Mouse (Mus musculus) CD4-positive, CD25-positive, alpha-beta regulatory T cell, adult 4 months (primary cell): Measurements from ENCODE around the gene Slc8b1. TPM values are rescaled to one million over a fixed set of nuclear protein-coding genes. Genes with fewer than 3 reads are reported as not detected.
"Not testable (repeated sequence)": the region's sequence is repeated elsewhere in the genome, so short reads cannot be mapped to it uniquely, and the experiment has no call there.

Source experiments
- ATAC-seq: one replicate; pipeline ENCODE4 v1.8.0; 2017
- polyA plus RNA-seq, 2 experiments: library from polyadenylated mRNA; unstranded; fragments of 100-300 nt; shearing (Covaris generic); gene quantifications; one replicate each; pipeline ENCODE4 v1.2.1; 2017

The Slc8b1 gene
- polyA plus RNA-seq, 2 experiments from 2014 or later = 6.4 to 11.7 TPM

DNA sequence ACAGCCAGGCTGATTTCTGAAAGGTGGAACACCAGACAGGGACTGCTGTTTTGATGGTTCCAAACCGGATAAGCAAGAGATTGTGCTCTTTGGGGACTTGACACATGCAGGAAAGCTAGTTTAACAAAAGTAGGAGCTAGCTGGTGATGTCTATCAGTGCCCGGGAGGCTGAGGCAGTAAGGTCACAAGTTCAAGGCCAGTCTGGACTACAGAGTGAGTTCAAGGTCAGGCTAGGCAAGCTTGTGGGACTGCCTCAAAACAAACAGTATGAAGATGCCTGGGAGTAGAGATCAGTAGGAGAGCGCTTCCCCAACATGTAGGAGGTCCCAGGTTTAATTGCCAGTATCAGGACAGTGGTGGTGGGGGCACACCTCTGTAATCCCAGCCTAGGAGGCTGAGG, 13.9 kb upstream of the Slc8b1 start:
- no peak for ATAC-seq

DNA sequence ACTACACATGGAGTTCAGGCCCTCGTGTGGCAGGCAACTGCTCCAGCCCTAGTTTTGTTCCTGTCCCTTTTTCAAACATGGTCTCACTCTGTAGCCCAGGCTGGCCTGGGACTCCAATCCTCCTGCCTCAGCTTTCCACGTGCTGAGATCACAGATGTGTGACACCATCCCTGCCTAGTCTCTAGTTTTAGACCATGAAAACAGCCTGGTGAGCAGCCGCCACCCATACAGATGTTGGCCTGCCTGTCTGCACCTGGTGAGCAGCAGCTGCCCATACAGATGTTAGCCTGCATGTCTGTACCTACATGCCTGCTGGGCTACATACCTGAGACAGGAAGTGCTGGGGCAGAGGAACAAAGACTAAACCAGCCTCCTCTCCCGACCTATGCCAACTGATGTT, 11.8 kb upstream of the Slc8b1 start:
- ATAC-seq = no peak

DNA sequence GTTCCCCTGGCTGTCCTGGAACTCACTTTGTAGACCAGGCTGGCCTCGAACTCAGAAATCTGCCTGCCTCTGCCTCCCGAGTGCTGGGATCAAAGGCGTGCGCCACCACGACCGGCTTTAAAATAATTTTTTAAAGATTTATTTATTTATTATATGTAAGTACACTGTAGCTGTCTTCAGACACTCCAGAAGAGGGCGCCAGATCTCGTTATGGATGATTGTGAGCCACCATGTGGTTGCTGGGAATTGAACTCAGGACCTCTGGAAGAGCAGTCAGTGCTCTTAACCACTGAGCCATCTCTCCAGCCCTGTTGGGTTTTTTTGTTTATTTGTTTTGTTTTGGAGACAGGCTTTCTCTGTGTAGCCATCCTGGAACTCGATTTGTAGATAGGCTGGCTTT, 10.4 kb upstream of the Slc8b1 start:
- ATAC-seq = not testable (repeated sequence)

DNA sequence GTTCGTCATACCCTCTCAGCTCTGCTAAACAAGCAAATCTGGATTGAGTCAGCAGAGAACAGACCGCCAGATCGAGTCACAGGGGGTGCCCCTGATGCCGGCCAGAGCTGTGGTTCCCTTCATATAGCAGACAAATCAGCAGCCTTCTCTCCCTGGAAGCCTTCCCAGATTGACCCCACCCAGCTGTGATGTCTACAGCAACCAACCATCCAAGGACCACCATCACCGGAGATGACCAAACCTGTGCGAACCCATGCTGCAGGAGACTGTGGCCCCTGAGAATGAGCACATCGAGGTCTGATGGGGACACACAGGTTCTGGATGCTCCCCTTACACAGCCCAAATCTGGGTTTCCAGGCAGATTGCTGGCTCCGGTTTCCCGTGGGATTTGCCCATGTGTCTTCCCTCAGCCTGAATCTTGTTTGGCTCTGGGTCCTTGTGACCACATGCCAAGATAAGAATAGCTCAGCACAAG, 8.8 kb upstream of the Slc8b1 start:
- no peak for ATAC-seq

DNA sequence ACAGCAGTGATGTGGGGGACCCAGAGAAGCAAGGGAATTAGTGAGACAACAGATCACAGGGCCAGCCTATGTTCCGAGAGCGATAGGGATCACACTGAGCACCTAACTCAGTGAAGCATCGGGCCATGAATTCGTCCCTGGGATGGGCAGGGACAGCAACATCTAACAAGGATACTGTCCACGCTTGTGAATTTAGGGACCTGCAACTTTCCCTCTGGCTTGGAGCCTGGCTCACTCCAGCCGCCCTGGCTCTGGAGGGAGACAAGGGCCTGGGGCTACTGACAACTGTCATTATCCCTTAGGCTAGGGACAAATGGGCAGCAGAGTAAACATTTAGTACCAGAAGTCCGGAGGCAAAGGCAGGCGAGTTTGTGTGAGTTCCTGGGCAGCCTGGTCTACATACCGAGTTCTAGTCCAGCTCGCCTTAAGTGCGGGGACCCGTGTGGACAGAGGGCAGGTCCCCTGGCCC, 8.3 kb upstream of the Slc8b1 start:
- ATAC-seq = no peak

DNA sequence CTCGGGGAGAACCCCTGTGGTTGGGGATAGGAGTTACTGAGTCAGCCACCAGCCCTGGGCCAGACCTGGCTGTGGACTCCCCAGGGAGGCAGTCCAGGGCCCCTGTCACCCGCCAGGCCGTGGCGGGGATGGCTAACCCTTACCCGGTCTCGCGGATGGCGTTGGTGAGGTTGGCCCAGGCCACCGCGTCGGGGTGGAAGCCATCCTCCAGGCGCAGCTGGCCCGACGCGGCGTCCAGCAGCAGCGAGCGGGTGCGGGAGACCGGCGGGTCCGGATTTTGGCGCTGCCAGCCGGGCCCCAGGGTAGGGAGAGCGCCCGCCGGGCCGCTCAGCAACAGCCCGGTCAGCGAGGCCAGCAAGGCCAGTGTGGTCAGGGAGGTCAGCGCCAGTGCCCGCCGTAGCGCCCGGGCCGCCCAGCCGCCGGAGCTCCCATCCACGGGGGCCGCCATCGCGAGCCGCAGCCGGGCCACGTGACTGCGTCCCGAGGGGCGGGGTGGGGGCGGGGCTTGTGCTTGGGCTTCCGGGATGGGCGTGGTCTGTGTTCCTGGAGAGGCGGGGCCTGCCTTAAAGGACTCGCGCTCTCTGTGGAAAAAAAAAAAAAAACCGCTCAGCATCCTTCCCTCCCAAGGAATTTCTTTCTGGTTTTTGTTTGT, 7.7 kb upstream of the Slc8b1 start, which contains the start of gene Plbd2:
Gene Plbd2, minus strand, starts transcription at position 482 of the 652 bp plus-strand sequence.
- peak; percentile 84 for ATAC-seq

DNA sequence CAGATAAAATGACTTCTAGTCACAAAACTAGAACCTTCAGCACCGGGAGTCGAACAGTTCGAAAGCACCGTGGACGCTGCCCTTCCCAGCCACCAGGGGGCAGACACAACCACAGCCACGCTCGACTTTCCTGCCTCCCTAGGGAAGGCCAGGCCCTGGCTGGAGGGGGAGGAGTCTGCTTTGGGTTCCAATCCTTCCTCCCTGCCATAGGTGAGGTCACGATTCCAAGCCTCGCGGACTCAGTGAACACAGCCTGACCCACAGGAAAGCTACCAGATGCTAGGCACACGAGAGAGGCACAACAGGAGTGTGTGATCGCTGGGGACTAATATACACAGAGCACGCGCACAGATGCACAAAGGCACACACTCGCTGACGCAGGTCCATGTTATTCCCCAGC, 5.6 kb upstream of the Slc8b1 start:
- peak; percentile 52 for ATAC-seq

DNA sequence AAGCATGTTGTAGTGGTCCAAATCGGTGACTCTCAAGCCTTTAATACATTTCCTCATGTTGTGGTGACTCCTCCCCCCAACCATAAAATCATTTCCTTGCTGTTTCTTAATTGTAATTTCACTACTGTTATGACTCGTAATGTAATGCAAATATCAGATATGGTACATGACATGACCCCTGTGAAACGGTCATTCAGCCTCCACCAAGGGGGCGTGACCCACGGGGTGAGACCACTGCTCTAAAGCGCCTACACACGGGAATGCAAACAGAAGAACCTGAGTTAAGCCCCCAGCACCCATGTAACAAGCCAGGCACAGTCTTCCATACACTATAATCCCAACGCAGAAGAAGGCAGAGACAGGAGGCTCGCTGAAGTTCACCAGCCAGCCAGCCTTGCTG, 5.2 kb upstream of the Slc8b1 start:
- ATAC-seq = no peak

DNA sequence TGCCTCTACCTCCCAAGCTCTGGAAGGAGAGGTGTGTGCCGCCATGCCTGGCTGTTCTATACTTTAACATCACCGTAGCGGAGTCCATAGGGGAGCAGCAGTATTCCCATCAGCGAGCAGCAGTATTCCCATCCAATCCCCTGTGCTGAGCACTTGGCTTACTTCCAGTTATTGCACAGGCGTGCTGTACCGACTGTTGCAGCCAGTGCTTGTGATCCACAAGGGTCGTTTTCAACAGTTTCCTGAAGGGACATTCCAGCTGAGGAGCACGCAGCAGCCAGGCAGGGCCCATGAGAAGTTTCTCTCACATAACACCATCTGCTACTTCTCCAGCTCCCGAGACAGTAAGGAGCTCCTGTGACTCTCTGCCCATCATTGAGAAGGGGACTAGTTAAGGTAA, 4.5 kb upstream of the Slc8b1 start:
- ATAC-seq = no peak

DNA sequence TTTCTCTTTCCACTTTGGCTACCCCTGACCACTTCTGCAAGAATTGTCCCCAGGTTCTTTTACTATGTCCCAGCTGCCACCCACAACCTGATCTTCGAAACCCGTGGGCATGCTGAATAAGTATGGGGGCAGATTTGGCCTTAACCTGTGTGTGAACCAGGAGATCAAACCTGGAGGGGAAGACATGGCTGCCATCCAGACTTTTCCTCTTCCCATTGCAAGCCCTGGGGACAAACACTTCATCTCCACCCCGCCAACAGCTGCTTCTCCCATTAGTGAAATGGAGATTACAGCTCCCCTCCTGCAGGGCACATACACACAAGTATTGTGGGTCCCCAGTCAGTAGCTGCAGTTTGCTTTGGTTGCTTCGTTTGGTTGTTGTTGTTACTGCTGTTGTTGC, 3.7 kb upstream of the Slc8b1 start:
- no peak for ATAC-seq

DNA sequence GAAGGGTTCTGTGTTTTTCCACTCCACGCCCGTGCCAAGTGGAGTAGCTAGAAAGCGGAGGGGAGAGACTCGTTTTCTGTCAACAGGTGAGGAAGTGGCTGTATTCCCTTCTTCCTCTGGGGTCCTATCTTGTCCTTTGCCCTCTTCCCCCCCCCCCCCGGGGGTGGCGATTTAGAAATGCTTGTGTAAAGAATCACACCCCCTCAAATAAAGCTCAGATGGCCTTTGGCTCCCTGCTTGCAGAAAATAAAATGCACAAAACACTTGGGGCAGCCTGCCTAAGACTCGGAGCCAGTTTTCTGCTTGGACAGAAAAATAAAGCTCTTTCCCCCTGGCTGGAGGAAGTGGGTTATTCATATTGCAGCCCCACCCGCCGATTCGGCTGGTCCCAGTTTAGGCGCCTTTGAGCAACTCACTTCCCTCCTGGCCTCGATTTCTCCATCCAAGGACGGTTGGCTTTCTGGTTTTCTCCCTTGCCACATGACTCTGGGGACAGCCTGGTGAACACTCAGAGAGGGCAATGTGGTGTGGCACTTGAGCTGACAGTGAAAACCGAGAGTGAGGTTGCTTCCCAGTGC, 764 bp downstream of the Slc8b1 start:
- no peak for ATAC-seq

DNA sequence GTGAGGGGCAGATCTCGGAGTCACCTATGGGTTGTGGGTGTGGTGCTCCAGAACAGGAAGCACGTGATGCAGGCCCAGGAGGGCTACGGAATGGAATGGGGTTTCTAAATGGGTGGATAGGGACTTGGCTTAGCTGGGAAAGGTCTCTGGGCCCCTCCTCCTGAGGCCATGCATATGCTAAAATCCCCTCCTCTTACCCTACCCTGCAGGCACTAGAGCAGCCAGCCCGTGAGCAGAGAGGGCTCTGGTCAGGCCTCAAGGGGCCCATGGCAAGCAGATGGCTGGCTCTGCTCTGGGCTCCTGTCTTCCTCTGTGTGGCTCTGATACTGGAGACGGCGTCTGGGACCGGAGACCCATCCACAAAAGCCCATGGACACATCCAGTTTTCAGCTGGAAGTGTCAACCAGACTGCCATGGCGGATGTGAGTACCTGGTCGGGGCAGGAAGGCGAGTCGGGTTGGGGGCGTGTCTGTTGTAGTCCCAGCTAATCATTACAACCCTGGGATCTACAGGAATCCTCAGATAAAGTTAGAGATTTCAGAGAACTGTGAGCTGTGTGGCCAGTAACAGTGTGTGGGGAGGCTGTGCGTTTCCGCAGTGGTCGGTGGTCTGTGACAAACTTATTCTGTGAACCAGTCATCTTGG, 2.1 kb downstream of the Slc8b1 start:
- ATAC-seq = no peak

DNA sequence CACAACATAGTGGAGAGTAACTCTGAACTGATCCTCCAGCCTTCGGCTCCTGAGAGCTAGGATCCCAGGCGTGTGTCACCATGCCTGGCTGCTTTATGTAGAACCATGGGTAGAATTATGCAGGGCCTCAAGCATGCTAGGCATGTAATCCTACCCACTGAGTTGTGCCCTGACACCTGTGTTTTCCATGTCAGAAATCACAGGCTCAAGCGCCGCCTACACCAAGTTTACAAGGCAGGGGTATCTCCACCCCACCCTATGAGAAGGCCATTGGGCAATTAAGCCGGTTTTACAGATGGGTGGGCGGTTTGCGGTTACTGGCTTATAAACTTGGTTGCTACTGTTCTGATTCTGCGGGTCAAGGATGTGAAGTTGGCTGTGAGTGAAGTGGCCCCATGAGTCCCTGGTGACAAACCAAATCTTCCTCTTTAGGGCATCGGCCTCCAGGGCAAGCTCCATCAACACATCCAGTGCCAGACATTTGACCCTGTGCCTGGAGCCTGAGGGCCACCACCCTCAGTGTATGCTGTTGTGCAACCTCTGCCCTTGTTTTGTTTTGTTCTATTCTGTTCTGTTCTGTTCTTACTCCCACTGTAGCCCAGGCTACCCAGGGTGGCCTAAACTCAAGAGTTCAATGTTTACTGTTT, 3.2 kb downstream of the Slc8b1 start:
- ATAC-seq = no peak

DNA sequence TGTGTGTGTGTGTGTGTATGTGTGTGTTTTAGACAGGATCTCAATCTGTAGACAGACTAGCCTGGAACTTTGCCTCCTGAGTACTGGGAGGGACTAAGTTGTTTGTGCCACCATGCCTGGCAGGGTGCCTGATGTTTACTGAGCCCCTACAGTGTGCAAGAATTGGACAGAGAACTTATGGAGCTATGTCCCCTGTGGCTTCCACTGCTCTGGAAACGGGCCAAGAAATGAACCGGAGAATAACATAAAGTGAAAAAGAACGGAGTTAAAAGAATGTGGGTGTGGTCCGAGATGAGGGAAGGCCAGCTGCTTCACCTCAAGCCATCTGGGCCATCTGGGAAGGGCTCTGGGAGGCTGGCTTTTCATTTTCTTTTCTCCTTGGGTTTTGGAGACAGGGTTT, 3.8 kb downstream of the Slc8b1 start:
- no peak for ATAC-seq

DNA sequence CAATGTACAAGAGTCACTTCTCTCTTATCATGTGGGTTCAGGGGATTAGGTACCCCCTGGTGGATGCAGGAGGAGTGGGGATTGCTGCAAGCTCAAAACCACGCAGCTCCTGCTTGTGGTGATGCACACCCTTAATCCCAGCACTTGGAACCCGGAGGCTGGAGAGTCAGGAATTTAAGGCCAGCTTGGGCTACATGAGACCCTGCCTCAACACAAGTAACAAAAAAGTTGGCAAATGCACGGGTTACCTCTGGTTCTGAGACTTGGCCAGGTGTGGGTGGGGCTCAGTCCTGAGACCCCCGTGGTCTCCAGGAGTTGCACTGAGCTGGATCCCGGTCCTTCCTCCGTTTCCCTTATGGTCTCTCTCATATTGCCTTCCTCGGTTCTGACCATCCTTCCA, 4.5 kb downstream of the Slc8b1 start:
- no peak for ATAC-seq

DNA sequence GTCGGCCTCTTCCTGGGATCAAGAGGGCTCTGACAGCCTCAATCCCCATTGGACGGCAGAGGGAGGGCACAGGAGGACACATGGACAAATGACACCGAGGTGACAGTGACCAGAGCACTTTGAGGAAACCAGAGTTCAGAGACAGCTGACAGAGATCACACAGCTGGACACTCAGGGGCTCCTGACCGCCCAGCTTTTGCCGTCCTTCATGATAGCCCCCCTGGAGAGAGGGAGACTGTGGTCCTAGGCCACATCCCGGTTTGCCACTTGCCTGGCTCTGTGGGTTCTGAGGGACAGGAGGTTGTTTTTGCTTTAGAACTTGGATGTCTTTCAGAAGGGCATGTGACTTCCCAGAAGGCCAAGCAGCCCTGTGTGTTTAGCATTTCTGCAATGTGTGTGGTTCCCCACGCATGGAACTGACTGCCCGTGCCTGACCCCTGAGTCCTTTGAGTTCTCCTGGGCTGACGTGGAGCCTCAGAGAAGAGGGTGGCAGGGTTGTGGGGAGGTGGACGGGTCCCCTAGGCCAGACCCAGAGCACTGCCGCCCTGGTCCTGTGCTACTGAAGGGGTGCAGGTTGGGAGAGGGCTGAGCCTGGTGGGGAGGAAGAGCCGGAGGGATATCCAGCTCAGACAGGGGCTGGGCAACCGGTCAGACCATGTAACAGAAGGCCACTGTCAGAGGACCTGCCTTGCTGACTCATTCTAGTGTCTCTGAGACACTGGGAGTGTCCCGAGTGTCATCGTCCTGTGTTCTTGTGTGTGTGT, 5.4 kb downstream of the Slc8b1 start:
- no peak for ATAC-seq

DNA sequence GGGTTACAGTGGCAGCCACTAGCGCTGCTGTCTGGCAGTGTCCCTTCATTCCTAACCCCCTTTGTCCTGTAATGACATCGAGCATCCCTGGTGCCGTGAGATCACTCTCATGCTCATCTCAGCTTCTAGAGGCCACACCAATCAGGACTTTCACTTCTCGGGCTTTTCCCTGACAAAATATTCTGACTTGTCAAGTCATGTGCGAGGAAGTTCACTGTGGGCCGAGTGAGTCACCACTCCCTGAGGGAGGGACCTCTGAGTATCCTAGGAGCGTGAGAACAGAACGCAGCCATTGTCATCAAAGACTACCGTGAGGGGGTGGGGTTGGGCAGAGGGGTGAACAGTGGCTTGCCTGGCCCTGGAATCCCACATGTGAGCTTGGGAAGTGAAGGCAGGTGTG, 6.6 kb downstream of the Slc8b1 start:
- no peak for ATAC-seq

DNA sequence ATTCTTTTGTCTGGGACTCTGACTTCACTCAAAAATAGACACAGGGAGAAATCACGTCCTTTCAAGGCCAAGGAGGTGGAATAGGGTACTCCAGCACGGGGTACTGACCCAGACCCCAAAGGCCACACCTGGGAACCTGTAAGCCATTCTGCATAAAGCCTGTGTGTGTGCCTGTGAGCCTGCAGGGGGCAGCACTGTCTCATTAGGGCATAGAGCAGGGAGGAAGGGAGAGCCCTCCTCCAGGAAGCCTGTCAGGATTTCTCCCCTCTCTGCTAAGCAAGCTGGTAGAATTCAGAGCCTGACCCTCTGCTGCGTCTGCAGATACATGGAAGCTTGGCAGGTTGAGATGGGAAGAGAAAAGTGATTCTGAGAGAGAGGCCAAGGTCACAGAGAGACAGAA, 11.7 kb downstream of the Slc8b1 start:
- ATAC-seq = no peak

DNA sequence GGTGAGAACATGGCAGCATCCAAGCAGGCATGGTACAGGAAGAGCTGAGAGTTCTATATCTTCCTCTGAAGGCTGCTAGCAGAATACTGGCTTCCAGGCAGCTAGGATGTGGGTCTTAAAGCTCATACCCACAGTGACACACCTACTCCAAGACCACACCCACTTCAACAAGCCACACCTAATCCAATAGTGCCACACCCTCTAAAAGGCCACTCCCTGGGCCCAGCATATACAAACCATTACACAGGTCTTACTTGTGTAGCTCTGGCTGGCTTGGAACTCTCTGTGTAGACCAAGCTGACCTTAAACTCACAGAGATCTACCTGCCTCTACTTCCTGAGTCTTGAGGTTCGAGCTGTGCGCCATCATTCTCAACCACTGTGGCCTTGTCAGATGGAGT, 13.8 kb downstream of the Slc8b1 start:
- no peak for ATAC-seq

DNA sequence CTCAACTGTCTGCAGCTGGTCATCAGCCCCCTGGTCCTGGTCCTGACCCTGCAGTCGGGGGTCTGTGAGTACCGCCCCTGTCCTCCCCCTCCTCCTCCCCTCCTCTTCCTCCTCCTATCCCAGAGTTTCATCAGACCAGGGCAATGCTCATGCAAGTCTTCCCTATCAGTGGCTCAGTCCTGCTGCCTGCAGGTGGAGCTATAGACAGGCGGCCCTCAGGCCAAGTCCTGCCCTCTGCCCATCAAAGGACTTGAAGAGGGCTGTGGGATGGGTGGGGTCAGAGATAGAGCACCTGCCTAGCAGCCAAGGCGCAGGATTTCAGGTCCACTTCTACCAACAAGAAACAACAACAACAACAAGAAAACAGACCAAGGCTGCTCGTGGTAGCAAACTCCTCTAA, 14.8 kb downstream of the Slc8b1 start:
- ATAC-seq = no peak

DNA sequence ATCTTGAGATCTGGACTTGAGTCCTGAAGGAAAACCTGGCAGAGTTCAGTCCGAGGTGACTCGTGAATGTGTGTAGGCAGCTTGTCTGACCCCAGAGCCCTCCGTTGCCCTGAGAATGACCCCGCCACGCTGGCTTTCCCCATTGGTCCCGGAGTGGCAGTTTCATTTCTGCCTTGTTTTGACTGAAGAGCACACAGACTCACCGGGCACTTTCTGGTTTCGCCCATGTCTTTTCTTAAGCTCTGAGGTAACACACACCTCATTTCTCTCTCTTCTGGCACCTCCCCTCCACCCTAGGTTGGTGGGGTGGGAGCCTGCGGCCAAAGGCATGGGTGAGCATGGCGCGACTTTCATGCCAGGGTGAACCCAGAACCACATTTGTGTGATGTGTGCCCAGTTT, 15.3 kb downstream of the Slc8b1 start:
- ATAC-seq = no peak

DNA sequence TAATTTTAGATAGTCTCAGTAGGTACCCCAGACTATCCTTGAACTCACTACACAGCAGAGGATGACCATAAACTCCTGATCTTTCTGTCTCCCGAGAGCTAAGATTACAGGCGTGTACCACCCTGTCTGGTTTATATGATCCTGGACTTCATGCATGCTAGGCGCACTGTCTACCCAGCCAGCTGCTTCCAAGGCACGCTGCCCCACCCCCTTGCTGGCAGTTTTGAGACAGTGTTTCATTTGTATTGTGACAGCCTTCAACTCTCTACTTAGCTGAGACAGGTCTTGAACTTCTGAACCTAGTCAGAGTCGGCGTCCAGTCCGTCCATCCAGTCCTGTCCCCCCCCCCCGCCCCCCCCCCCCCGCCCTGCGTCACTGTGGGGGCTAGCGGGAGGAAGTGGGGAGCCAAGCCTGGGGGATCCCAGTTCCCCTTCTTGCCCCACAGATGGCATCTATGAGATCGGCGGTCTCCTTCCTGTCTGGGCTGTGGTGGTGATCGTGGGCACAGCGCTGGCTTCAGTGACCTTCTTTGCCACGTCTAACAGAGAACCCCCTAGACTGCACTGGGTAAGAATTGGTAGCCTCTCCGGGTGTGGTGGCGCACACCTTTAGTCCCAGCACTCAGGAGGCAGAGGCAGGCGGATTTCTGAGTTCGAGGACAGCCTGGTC, 16.5 kb downstream of the Slc8b1 start:
- no peak for ATAC-seq
